Mouse (Mus musculus): ENCODE data around the gene Arl13b. TPM values are rescaled to one million over a fixed set of nuclear protein-coding genes. Genes with fewer than 3 reads are reported as not detected.
A peak's percentile ranks its signal among the peaks of the same experiment; 100 is the strongest.

The Arl13b gene
- polyA plus RNA-seq, 1 experiment from 2014 or later = 17.9 TPM

DNA sequence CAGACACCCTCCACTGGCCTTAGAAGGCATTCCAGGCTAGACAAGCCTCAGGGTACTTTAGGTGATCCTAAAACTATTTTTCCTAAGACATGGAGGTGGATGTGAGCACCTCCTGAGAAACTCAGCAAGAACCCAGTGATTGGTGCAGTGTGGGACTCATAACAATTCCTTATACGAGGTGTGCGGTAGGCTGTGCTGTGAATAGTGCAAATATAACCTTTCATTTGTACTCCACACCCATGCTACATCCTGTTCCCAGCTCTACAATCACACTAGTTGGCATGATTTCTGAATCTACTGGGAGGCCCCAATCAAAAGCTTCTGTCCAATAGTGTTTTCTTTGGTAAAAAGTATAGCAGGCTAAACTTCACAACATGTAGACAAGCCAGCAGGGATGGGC, 14.8 kb downstream of the Arl13b start:
- Histone ChIP-seq H3K4me1 (replicated peaks; ENCODE audit: control insufficient read depth, insufficient read depth, low read length) (no peaks in the 10 kb centered on the region), H3K27me3 (ENCODE audit: control insufficient read depth, insufficient read depth, low read length) (no peaks in the 10 kb centered on the region), H3K9me3 (ENCODE audit: control insufficient read depth, low read length) (no peaks in the 10 kb centered on the region), H3K27ac (no peak overlapping the region), H3K4me2 (replicated peaks) (no peak overlapping the region), H3K4me3 (replicated peaks; ENCODE audit: low read length) (no peak overlapping the region), H3K36me3 (replicated peaks; ENCODE audit: control insufficient read depth, insufficient read depth) (no peaks in the 10 kb centered on the region), H3K9ac (no peak overlapping the region)
- ATAC-seq (ENCODE audit: low FRiP score) (no peak; the same call in 1 of the 2 replicates), DNase-seq (ENCODE audit: low spot score) (no peak)
- WGBS = 86% methylated on average over 2 of the region's 2 CpGs

DNA sequence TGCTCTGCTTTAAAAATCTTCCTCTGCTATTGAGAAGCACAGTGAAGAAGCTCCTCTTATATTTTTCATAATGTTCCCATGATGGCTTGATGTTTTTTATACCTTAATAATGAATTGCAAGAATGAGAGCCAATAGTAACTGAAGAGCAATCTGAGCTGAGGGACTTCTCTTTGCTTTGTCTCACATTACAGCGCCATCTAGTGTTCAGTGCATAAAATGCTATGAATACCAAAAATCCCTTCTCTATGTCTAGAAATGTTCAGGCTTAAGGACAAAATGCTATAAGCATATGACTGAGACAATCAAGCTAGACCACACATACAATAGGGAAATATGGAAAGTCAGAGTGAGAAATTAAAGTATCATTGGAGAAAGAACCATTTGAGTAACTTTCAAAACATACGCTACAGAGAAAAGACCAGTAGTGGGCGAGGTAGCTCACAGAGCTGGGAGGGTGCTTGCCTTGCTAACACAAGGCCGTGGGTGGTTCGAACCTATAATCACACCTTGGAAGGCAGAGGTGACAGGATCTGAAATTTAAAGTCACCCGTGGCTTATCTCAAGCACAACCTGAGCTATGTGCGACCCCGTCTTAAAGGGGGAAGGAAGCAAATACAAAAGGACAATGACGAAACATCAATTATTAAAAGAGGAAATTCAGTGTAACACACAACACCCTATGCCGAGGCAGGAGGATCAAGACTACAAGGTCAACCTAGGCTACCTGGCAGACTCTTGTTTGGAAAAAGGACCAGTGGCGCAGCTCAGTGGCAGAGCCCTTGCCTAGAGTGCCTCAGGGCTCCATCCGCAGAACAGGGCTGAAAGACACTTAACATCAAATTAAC, 20.5 kb downstream of the Arl13b start:
- H3K27ac ChIP-seq = no peak overlapping the region
- no peaks in the 10 kb centered on the region for H3K9me3 ChIP-seq (ENCODE audit: control insufficient read depth, low read length)
- peak; percentile 40; the same call in 1 of the 2 replicates for ATAC-seq (ENCODE audit: low FRiP score)
- no peak overlapping the region for H3K9ac ChIP-seq
- 80% methylated on average over 12 of the region's 12 CpGs for WGBS
- peak; percentile 84 for DNase-seq (ENCODE audit: low spot score)
- no peak overlapping the region for H3K4me3 ChIP-seq (replicated peaks; ENCODE audit: low read length)
- H3K36me3 ChIP-seq (replicated peaks; ENCODE audit: control insufficient read depth, insufficient read depth) = no peaks in the 10 kb centered on the region
- H3K27me3 ChIP-seq (ENCODE audit: control insufficient read depth, insufficient read depth, low read length) = no peaks in the 10 kb centered on the region
- no peaks in the 10 kb centered on the region for H3K4me1 ChIP-seq (replicated peaks; ENCODE audit: control insufficient read depth, insufficient read depth, low read length)
- no peak overlapping the region for H3K4me2 ChIP-seq (replicated peaks)

DNA sequence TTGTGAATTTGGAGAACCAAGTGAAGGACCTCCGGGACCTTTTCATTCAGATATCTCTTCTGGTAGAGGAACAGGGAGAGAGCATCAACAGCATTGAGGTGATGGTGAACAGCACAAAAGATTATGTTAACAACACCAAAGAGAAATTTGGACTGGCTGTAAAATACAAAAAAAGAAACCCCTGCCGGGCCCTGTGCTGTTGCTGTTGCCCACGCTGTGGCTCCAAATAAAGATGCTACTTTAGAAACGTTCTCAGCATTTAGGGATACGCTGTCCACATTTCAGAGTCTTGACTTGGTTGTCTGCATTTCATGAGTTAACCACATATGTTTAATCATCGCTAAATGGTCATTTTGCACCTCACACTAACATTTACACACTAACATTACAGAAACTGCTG, 24.4 kb downstream of the Arl13b start:
- no peak overlapping the region for H3K9ac ChIP-seq
- WGBS = 92% methylated on average over 6 of the region's 6 CpGs
- no peak overlapping the region for H3K4me2 ChIP-seq (replicated peaks)
- H3K27ac ChIP-seq = no peak overlapping the region
- no peaks in the 10 kb centered on the region for H3K9me3 ChIP-seq (ENCODE audit: control insufficient read depth, low read length)
- no peak for ATAC-seq (ENCODE audit: low FRiP score)
- no peaks in the 10 kb centered on the region for H3K36me3 ChIP-seq (replicated peaks; ENCODE audit: control insufficient read depth, insufficient read depth)
- no peak for DNase-seq (ENCODE audit: low spot score)
- H3K4me1 ChIP-seq (replicated peaks; ENCODE audit: control insufficient read depth, insufficient read depth, low read length) = no peaks in the 10 kb centered on the region
- H3K27me3 ChIP-seq (ENCODE audit: control insufficient read depth, insufficient read depth, low read length) = no peaks in the 10 kb centered on the region
- H3K4me3 ChIP-seq (replicated peaks; ENCODE audit: low read length) = no peak overlapping the region

DNA sequence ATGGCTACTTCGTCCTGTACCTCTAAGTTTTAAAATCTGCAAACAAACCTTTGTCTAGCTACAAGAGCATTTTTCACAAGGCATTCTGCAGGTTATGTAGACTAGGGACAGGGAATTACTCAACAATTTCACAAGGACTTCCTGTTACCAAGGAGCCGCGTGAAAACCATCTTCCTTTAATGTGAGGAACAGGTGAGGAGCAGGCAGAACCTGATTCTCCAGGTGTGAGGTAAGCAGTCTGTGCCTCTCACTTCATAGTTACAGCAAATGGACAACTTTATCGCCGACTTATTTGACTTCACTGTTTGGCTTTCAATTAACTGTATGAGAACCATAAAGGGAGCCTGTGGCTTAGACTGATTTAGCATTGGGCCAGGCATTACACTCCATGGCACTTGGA, 32.3 kb downstream of the Arl13b start, which contains the start of gene Stx19:
TSS of gene Stx19 (plus strand) at position 186 of the 400 bp plus-strand sequence.
- no peaks in the 10 kb centered on the region; the same call in 1 of the 2 replicates for H3K36me3 ChIP-seq (replicated peaks; ENCODE audit: control insufficient read depth, insufficient read depth)
- 89% methylated on average over 5 of the region's 5 CpGs for WGBS
- no peak for DNase-seq (ENCODE audit: low spot score)
- no peak for ATAC-seq (ENCODE audit: low FRiP score)
- no peak within 1 kb of the TSS for H3K9ac ChIP-seq
- H3K4me3 ChIP-seq (replicated peaks; ENCODE audit: low read length) = no peak within 1 kb of the TSS
- H3K4me1 ChIP-seq (replicated peaks; ENCODE audit: control insufficient read depth, insufficient read depth, low read length) = no peaks in the 10 kb centered on the region
- no peaks in the 10 kb centered on the region for H3K9me3 ChIP-seq (ENCODE audit: control insufficient read depth, low read length)
- no peak within 1 kb of the TSS for H3K27ac ChIP-seq
- no peak within 1 kb of the TSS for H3K4me2 ChIP-seq (replicated peaks)
- no peaks in the 10 kb centered on the region for H3K27me3 ChIP-seq (ENCODE audit: control insufficient read depth, insufficient read depth, low read length)

DNA sequence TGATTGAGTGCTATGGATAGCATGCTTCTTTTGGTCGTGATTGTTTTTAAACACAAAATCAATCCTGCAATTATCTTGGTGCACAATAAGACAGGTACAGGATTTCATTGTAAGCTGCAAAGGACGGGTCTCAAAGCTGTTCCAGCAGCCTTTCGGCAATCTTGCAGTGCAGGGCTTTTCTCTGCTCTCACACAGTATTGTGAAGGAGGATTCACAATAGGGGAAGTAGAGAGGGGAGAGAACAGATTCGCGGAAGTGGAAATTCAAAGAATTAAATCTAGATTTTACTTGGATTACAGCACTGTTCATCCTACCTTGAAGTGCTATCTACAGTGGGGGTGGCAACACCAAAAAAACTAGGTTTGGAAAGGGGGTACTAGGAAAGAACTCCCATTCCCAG, 33.0 kb downstream of the Arl13b start:
- no peak overlapping the region for H3K27ac ChIP-seq
- no peaks in the 10 kb centered on the region for H3K27me3 ChIP-seq (ENCODE audit: control insufficient read depth, insufficient read depth, low read length)
- H3K9ac ChIP-seq = no peak overlapping the region
- no peaks in the 10 kb centered on the region for H3K9me3 ChIP-seq (ENCODE audit: control insufficient read depth, low read length)
- H3K4me3 ChIP-seq (replicated peaks; ENCODE audit: low read length) = no peak overlapping the region
- WGBS = 81% methylated on average over 5 of the region's 5 CpGs
- no peaks in the 10 kb centered on the region; the same call in 1 of the 2 replicates for H3K36me3 ChIP-seq (replicated peaks; ENCODE audit: control insufficient read depth, insufficient read depth)
- no peaks in the 10 kb centered on the region for H3K4me1 ChIP-seq (replicated peaks; ENCODE audit: control insufficient read depth, insufficient read depth, low read length)
- H3K4me2 ChIP-seq (replicated peaks) = no peak overlapping the region
- no peak for DNase-seq (ENCODE audit: low spot score)
- ATAC-seq (ENCODE audit: low FRiP score) = no peak

DNA sequence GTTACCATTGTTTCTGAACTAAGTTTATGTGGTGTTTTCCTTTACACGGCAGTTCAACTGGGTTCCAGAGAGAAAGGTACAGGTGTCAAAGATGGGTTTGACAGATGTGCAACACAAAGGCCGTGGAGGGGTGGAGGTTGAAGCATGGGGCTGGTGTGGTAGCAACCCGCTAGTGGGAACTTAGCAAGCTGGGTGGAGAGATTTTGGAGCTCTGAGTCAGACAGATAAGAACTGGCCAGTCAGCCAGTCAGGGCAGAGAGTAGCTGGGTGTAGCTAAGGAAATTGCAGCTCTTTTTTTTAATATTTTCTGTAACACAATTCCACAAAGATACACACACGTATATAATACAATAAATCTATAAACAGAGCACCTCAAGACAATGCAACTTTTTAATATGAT, 36.0 kb downstream of the Arl13b start:
- H3K36me3 ChIP-seq (replicated peaks; ENCODE audit: control insufficient read depth, insufficient read depth) = peaks cover 4% of the 10 kb centered on the region; the same call in 1 of the 2 replicates
- H3K4me2 ChIP-seq (replicated peaks) = no peak overlapping the region
- H3K4me3 ChIP-seq (replicated peaks; ENCODE audit: low read length) = no peak overlapping the region
- H3K27me3 ChIP-seq (ENCODE audit: control insufficient read depth, insufficient read depth, low read length) = no peaks in the 10 kb centered on the region
- ATAC-seq (ENCODE audit: low FRiP score) (no peak), DNase-seq (ENCODE audit: low spot score) (no peak)
- no peaks in the 10 kb centered on the region for H3K9me3 ChIP-seq (ENCODE audit: control insufficient read depth, low read length)
- WGBS = 89% methylated on average over 4 of the region's 4 CpGs
- no peaks in the 10 kb centered on the region for H3K4me1 ChIP-seq (replicated peaks; ENCODE audit: control insufficient read depth, insufficient read depth, low read length)
- H3K27ac ChIP-seq = no peak overlapping the region
- H3K9ac ChIP-seq = no peak overlapping the region

DNA sequence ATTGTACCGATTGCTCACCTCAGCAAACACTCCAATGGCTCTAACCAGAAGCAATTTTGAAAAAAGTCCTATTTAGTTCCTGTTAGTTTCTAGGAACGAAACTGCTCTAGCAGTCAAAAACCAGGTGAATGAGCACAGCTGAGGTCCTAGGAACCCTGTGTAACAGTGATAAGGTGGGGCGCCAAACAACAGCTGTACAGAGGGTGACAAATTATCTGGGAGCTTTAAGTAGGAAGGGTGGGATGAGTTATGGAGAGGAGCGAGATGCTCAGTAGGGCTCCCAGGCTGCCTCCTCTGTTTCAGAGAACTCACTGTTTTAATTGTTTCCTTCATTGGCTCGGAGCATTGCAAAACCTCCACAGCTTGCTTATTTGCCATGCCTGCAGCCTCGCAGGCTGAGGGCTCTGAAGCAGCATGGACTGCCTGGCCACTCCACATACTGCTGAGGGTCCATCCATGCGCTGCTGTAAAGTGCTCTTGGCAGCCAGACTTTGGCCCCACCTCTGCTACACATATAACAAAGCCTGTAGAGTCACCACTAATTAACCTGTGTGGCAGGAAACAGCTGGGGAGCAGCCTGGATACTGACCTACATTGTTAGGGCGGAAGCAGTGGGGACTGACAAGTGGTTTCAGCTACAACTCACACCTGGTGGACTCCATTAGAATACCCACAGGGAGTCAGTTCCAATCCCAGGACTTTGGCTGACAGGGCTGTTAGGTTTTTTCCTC, 39.4 kb downstream of the Arl13b start:
- 65% methylated on average over 8 of the region's 8 CpGs for WGBS
- Histone ChIP-seq H3K4me3 (replicated peaks; ENCODE audit: low read length) (no peak overlapping the region), H3K27me3 (ENCODE audit: control insufficient read depth, insufficient read depth, low read length) (no peaks in the 10 kb centered on the region), H3K4me2 (replicated peaks) (no peak overlapping the region), H3K9ac (no peak overlapping the region), H3K9me3 (ENCODE audit: control insufficient read depth, low read length) (no peaks in the 10 kb centered on the region), H3K4me1 (replicated peaks; ENCODE audit: control insufficient read depth, insufficient read depth, low read length) (no peaks in the 10 kb centered on the region), H3K36me3 (replicated peaks; ENCODE audit: control insufficient read depth, insufficient read depth) (peaks cover 19% of the 10 kb centered on the region), H3K27ac (no peak overlapping the region)
- no peak for DNase-seq (ENCODE audit: low spot score)
- no peak; the same call in 1 of the 2 replicates for ATAC-seq (ENCODE audit: low FRiP score)

DNA sequence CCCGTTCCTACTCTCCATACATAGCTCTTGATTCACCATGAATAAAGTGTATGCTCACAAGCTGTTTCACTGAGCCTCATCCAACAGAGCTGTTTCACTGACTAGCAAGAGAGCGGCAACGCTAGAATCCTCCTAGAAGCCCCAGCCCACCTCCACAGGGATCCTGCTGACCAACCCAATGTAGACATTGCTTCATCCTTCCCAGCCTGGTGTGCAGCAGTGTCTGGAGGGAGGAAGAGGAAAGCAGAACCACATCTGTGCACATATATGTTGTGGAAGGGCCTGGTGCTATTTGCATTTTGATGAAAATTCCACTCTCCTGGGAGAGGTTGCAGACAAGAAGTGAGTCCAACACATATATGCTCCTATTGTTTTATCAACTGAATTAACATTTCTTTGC, 42.2 kb downstream of the Arl13b start:
- ATAC-seq (ENCODE audit: low FRiP score) (no peak), DNase-seq (ENCODE audit: low spot score) (no peak)
- H3K4me2 ChIP-seq (replicated peaks) = no peak overlapping the region
- no peak overlapping the region for H3K9ac ChIP-seq
- no peak overlapping the region for H3K4me3 ChIP-seq (replicated peaks; ENCODE audit: low read length)
- no peaks in the 10 kb centered on the region for H3K27me3 ChIP-seq (ENCODE audit: control insufficient read depth, insufficient read depth, low read length)
- peaks cover 35% of the 10 kb centered on the region for H3K36me3 ChIP-seq (replicated peaks; ENCODE audit: control insufficient read depth, insufficient read depth)
- no peaks in the 10 kb centered on the region for H3K9me3 ChIP-seq (ENCODE audit: control insufficient read depth, low read length)
- 88% methylated on average over 3 of the region's 3 CpGs for WGBS
- H3K27ac ChIP-seq = no peak overlapping the region
- no peaks in the 10 kb centered on the region for H3K4me1 ChIP-seq (replicated peaks; ENCODE audit: control insufficient read depth, insufficient read depth, low read length)

DNA sequence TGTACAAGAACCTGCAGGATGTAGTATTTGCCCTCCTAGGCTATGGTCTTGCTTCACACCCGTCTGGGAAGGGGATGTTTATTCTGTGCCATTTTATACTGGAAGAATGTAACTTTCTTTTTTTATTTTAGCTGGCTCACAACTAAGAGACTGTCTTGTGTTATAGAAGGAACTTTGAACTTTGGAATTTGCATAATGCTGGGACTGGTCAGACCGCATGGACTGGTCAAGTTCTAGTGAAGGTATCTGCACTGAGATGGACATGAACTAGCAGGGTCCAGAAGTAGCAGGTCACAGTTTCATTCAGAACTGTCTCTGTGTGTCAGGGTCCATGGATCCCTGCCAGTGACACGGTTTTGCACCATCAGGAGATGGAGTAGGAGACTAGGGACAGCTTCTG, 47.0 kb downstream of the Arl13b start:
- no peaks in the 10 kb centered on the region for H3K27me3 ChIP-seq (ENCODE audit: control insufficient read depth, insufficient read depth, low read length)
- no peak overlapping the region for H3K4me2 ChIP-seq (replicated peaks)
- no peak overlapping the region for H3K4me3 ChIP-seq (replicated peaks; ENCODE audit: low read length)
- no peak for ATAC-seq (ENCODE audit: low FRiP score)
- H3K9me3 ChIP-seq (ENCODE audit: control insufficient read depth, low read length) = no peaks in the 10 kb centered on the region
- no peak for DNase-seq (ENCODE audit: low spot score)
- H3K36me3 ChIP-seq (replicated peaks; ENCODE audit: control insufficient read depth, insufficient read depth) = peaks cover 45% of the 10 kb centered on the region
- no peak overlapping the region for H3K27ac ChIP-seq
- no peak overlapping the region for H3K9ac ChIP-seq
- H3K4me1 ChIP-seq (replicated peaks; ENCODE audit: control insufficient read depth, insufficient read depth, low read length) = no peaks in the 10 kb centered on the region
- 92% methylated on average over 3 of the region's 3 CpGs for WGBS
